Mouse (Mus musculus): ENCODE data around the gene Igfals. TPM values are rescaled to one million over a fixed set of nuclear protein-coding genes. Genes with fewer than 3 reads are reported as not detected.

The Igfals gene
- polyA plus RNA-seq, 1 experiment: 9.0 TPM

GRCm38 (mm10) chr17:24890151-24891092, 24.6 kb downstream of the Igfals start:
- peaks cover 20% of the 10 kb centered on the region for H3K4me1 ChIP-seq (replicated peaks; ENCODE audit: control insufficient read depth, insufficient read depth, low read length)
- DNase-seq: no peak
- H3K27ac ChIP-seq (ENCODE audit: control insufficient read depth, insufficient read depth, low read length): no peak overlapping the region
- no peak overlapping the region for H3K4me3 ChIP-seq (ENCODE audit: control insufficient read depth, insufficient read depth, low read length)
- no peaks in the 10 kb centered on the region for H3K27me3 ChIP-seq (ENCODE audit: control insufficient read depth, insufficient read depth, low read length)
- H3K36me3 ChIP-seq (ENCODE audit: control insufficient read depth, insufficient read depth, low read length): peaks cover 22% of the 10 kb centered on the region
- WGBS: 96% methylated on average over 19 of the region's 19 CpGs
- no peak for TF ChIP-seq CTCF (IDR thresholded peaks at IDR 0.05; ENCODE audit: borderline replicate concordance, control insufficient read depth, extremely low read depth, insufficient read depth, low read length, poor library complexity)
- no peak for TF ChIP-seq POLR2A (IDR thresholded peaks at IDR 0.05; ENCODE audit: control insufficient read depth, extremely low read depth, insufficient read depth, low read length, poor library complexity)

- Histone ChIP-seq H3K4me1 (replicated peaks; ENCODE audit: control insufficient read depth, insufficient read depth, low read length) (peaks cover 24% of the 10 kb centered on the region), H3K27ac (ENCODE audit: control insufficient read depth, insufficient read depth, low read length) (no peak overlapping the region), H3K27me3 (ENCODE audit: control insufficient read depth, insufficient read depth, low read length) (no peaks in the 10 kb centered on the region), H3K4me3 (ENCODE audit: control insufficient read depth, insufficient read depth, low read length) (no peak overlapping the region), H3K36me3 (ENCODE audit: control insufficient read depth, insufficient read depth, low read length) (peaks cover 22% of the 10 kb centered on the region)
- no peak for DNase-seq
- WGBS: 94% methylated on average over 13 of the region's 13 CpGs
- TF ChIP-seq CTCF (IDR thresholded peaks at IDR 0.05; ENCODE audit: borderline replicate concordance, control insufficient read depth, extremely low read depth, insufficient read depth, low read length, poor library complexity): no peak
- TF ChIP-seq POLR2A (IDR thresholded peaks at IDR 0.05; ENCODE audit: control insufficient read depth, extremely low read depth, insufficient read depth, low read length, poor library complexity): no peak
Measured at GRCm38 (mm10) chr17:24891321-24891720, 25.5 kb downstream of the Igfals start.

DNA sequence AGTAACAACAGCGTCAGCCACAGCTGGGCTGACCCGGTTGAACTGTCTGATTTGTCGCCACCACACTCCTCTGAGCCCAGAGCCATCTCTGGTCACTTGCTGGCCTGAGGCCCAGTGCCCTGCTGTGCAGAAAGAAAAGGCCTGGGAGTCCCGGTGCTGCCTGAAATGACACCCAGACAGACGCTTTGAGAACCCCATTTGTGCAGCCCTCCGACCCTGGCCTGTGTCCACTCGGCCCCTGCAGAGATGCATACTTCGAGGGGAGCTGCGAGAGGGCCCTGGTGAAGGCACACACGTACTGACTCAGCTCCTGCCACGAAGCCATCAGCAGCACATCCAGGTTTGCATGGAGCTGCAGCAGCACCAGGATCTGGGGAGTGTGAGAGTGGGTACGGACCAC, 27.0 kb downstream of the Igfals start:
- H3K4me3 ChIP-seq (ENCODE audit: control insufficient read depth, insufficient read depth, low read length): no peak overlapping the region
- DNase-seq: no peak
- no peak overlapping the region for H3K27ac ChIP-seq (ENCODE audit: control insufficient read depth, insufficient read depth, low read length)
- H3K27me3 ChIP-seq (ENCODE audit: control insufficient read depth, insufficient read depth, low read length): no peaks in the 10 kb centered on the region
- TF ChIP-seq CTCF (IDR thresholded peaks at IDR 0.05; ENCODE audit: borderline replicate concordance, control insufficient read depth, extremely low read depth, insufficient read depth, low read length, poor library complexity): no peak
- no peak for TF ChIP-seq POLR2A (IDR thresholded peaks at IDR 0.05; ENCODE audit: control insufficient read depth, extremely low read depth, insufficient read depth, low read length, poor library complexity)
- peaks cover 22% of the 10 kb centered on the region for H3K36me3 ChIP-seq (ENCODE audit: control insufficient read depth, insufficient read depth, low read length)
- 95% methylated on average over 12 of the region's 12 CpGs for WGBS
- peaks cover 27% of the 10 kb centered on the region for H3K4me1 ChIP-seq (replicated peaks; ENCODE audit: control insufficient read depth, insufficient read depth, low read length)

- no peak for DNase-seq
- no peak for TF ChIP-seq CTCF (IDR thresholded peaks at IDR 0.05; ENCODE audit: borderline replicate concordance, control insufficient read depth, extremely low read depth, insufficient read depth, low read length, poor library complexity)
- TF ChIP-seq POLR2A (IDR thresholded peaks at IDR 0.05; ENCODE audit: control insufficient read depth, extremely low read depth, insufficient read depth, low read length, poor library complexity): no peak
- Histone ChIP-seq H3K4me3 (ENCODE audit: control insufficient read depth, insufficient read depth, low read length) (no peak overlapping the region), H3K27ac (ENCODE audit: control insufficient read depth, insufficient read depth, low read length) (no peak overlapping the region), H3K36me3 (ENCODE audit: control insufficient read depth, insufficient read depth, low read length) (peaks cover 22% of the 10 kb centered on the region), H3K4me1 (replicated peaks; ENCODE audit: control insufficient read depth, insufficient read depth, low read length) (peaks cover 26% of the 10 kb centered on the region), H3K27me3 (ENCODE audit: control insufficient read depth, insufficient read depth, low read length) (no peaks in the 10 kb centered on the region)
- WGBS: 96% methylated on average over 2 of the region's 2 CpGs
Measured at GRCm38 (mm10) chr17:24893276-24893675, 27.5 kb downstream of the Igfals start.

GRCm38 (mm10) chr17:24894061-24894994, 28.5 kb downstream of the Igfals start:
- WGBS: 14% methylated on average over 31 of the region's 31 CpGs
- Histone ChIP-seq H3K4me3 (ENCODE audit: control insufficient read depth, insufficient read depth, low read length) (peak overlapping the region; percentile 71), H3K27me3 (ENCODE audit: control insufficient read depth, insufficient read depth, low read length) (no peaks in the 10 kb centered on the region), H3K36me3 (ENCODE audit: control insufficient read depth, insufficient read depth, low read length) (peaks cover 20% of the 10 kb centered on the region), H3K4me1 (replicated peaks; ENCODE audit: control insufficient read depth, insufficient read depth, low read length) (peaks cover 26% of the 10 kb centered on the region), H3K27ac (ENCODE audit: control insufficient read depth, insufficient read depth, low read length) (peak overlapping the region; percentile 67)
- TF ChIP-seq CTCF (IDR thresholded peaks at IDR 0.05; ENCODE audit: borderline replicate concordance, control insufficient read depth, extremely low read depth, insufficient read depth, low read length, poor library complexity) (no peak), POLR2A (IDR thresholded peaks at IDR 0.05; ENCODE audit: control insufficient read depth, extremely low read depth, insufficient read depth, low read length, poor library complexity) (no peak)
- DNase-seq: no peak

GRCm38 (mm10) chr17:24894995-24895547, 29.3 kb downstream of the Igfals start, which contains the start of the genes Eme2 and Mrps34:
Gene Eme2 (minus strand): TSS chr17:24895087.
Gene Mrps34 (plus strand): TSS chr17:24895116.
- TF ChIP-seq CTCF (IDR thresholded peaks at IDR 0.05; ENCODE audit: borderline replicate concordance, control insufficient read depth, extremely low read depth, insufficient read depth, low read length, poor library complexity): 0 out of 2 replicates have a peak, but pooled peaks have one; percentile 22
- TF ChIP-seq POLR2A (IDR thresholded peaks at IDR 0.05; ENCODE audit: control insufficient read depth, extremely low read depth, insufficient read depth, low read length, poor library complexity): 0 out of 2 replicates have a peak, but pooled peaks have one; percentile 36
- WGBS: under 1% methylated on average over 62 of the region's 62 CpGs
- peaks cover 26% of the 10 kb centered on the region for H3K36me3 ChIP-seq (ENCODE audit: control insufficient read depth, insufficient read depth, low read length)
- H3K4me1 ChIP-seq (replicated peaks; ENCODE audit: control insufficient read depth, insufficient read depth, low read length): peaks cover 26% of the 10 kb centered on the region
- peak within 1 kb of the TSS; percentile 71 for H3K4me3 ChIP-seq (ENCODE audit: control insufficient read depth, insufficient read depth, low read length)
- peak; percentile 71 for DNase-seq
- no peaks in the 10 kb centered on the region for H3K27me3 ChIP-seq (ENCODE audit: control insufficient read depth, insufficient read depth, low read length)
- H3K27ac ChIP-seq (ENCODE audit: control insufficient read depth, insufficient read depth, low read length): peak within 1 kb of the TSS; percentile 67
